Mouse (Mus musculus) cerebellum, adult 2 months (tissue): ENCODE data around the gene Dzank1.

Experiments used
- CTCF ChIP-seq: fragments of 200-500 bp; IDR thresholded peaks from 2 replicates; pipeline ENCODE4 v1.5.1; 2011; ENCODE audit warnings: low read depth, mild to moderate bottlenecking, control low read depth, low read length, moderate library complexity, borderline replicate concordance; ENCODE audit not compliant: insufficient read depth
- POLR2A ChIP-seq: fragments of 200-500 bp; IDR thresholded peaks from 2 replicates; pipeline ENCODE4 v1.6.1; 2011; ENCODE audit warnings: low read length, control low read depth, borderline replicate concordance; ENCODE audit not compliant: insufficient read depth

DNA sequence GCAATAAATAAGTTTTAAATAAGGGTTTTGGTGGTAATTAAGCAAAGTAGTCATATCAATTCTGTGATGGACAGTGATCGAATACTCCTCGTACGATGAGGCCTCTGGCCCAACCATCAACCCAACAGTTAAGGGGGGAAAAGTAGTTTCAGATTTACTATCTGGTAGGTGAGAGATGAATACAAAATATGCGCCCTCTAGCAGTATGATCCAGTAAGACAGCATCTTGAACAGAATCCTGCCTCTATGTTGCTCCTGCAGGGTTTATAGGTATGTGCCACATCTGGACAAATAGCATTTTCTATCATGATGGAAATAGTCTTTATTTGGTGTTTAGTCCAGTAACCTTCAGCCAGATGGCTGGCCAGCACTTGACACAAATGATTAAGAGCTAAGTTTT, 14.0 kb upstream of the Dzank1 start:
- TF ChIP-seq CTCF: no peak
- no peak for TF ChIP-seq POLR2A
